Mouse (Mus musculus) forebrain, embryonic 11.5 days (tissue): ENCODE results near the gene Arid1b. TPM values are rescaled to one million over a fixed set of nuclear protein-coding genes. Genes with fewer than 3 reads are reported as not detected.
A peak's percentile ranks its signal among the peaks of the same experiment; 100 is the strongest.

Experiments
- ATAC-seq: fragments of 200-750 bp; cut with Nextera tagmentation; replicated peaks from 2 replicates; pipeline ENCODE4 v1.8.0; 2017; ENCODE audit warnings: moderate TSS enrichment; ENCODE audit not compliant: low FRiP score
- DNase-seq: peaks from one replicate; pipeline ENCODE4 v3.0.0-alpha.2; 2017; ENCODE audit warnings: low spot score
- H3K27ac ChIP-seq: fragments of 300-500 bp; sonication (generic); 2 replicates; pipeline ENCODE4 v1.5.1; 2014; ENCODE audit warnings: low read depth, low read length
- H3K27me3 ChIP-seq: fragments of 300-500 bp; sonication (generic); 2 replicates; pipeline ENCODE4 v1.6.1; 2014; ENCODE audit warnings: mild to moderate bottlenecking, low read length, mixed read lengths; ENCODE audit not compliant: control insufficient read depth, insufficient read depth
- H3K36me3 ChIP-seq: fragments of 300-500 bp; sonication (generic); 2 replicates; pipeline ENCODE4 v1.6.1; 2014; ENCODE audit warnings: mild to moderate bottlenecking, low read length, moderate library complexity, mixed read lengths; ENCODE audit not compliant: control insufficient read depth, insufficient read depth
- H3K4me1 ChIP-seq: fragments of 300-500 bp; sonication (generic); replicated peaks from 2 replicates; pipeline ENCODE4 v1.6.1; 2014; ENCODE audit warnings: low read length, mixed read lengths; ENCODE audit not compliant: control insufficient read depth, insufficient read depth
- H3K4me2 ChIP-seq: fragments of 300-500 bp; sonication (generic); 2 replicates; pipeline ENCODE4 v1.6.1; 2014; ENCODE audit warnings: low read depth, mild to moderate bottlenecking, low read length, moderate library complexity, mixed read lengths; ENCODE audit not compliant: severe bottlenecking
- H3K4me3 ChIP-seq: fragments of 300-500 bp; sonication (generic); 2 replicates; pipeline ENCODE4 v1.5.1; 2014; ENCODE audit warnings: low read depth, low read length
- H3K9ac ChIP-seq: fragments of 300-500 bp; sonication (generic); 2 replicates; pipeline ENCODE4 v1.6.1; 2014; ENCODE audit warnings: low read length
- H3K9me3 ChIP-seq: fragments of 300-500 bp; sonication (generic); 2 replicates; pipeline ENCODE4 v1.6.1; 2016; ENCODE audit warnings: low read length, mixed read lengths; ENCODE audit not compliant: control insufficient read depth
- WGBS: fragments of 180-500 bp; shearing (Covaris S2); extraction: QIAGEN DNeasy Blood & Tissue Kit; methylation state at CpG from one replicate; pipeline ENCODE4 v1.1.7; 2014; 5-methylcytosine and 5-hydroxymethylcytosine counted together
- polyA plus RNA-seq: library from polyadenylated mRNA; unstranded; fragments of >200 nt; fragmentation: Nextera tagmentation; extraction: Ambion mirVana; gene quantifications from 2 replicates; pipeline ENCODE4 v1.2.1, GENCODE M21; 2014

Arid1b gene
- polyA plus RNA-seq, 1 experiment from 2014 or later = 16.3 TPM

- Histone ChIP-seq H3K9me3 (no peaks in the 10 kb centered on the region), H3K4me3 (no peak overlapping the region), H3K4me2 (no peak overlapping the region), H3K27ac (no peak overlapping the region), H3K4me1 (no peaks in the 10 kb centered on the region), H3K27me3 (no peaks in the 10 kb centered on the region), H3K9ac (no peak overlapping the region), H3K36me3 (no peaks in the 10 kb centered on the region)
- 77% methylated on average over 7 of the region's 7 CpGs for WGBS
- ATAC-seq = no peak
- no peak for DNase-seq
These were observed 194.3 kb downstream of the Arid1b start for GRCm38 (mm10) chr17:5188400-5188799.

- H3K9me3 ChIP-seq = no peaks in the 10 kb centered on the region
- no peaks in the 10 kb centered on the region for H3K4me1 ChIP-seq
- H3K4me2 ChIP-seq = peak overlapping the region; percentile 77
- peak; percentile 95 for DNase-seq
- H3K4me3 ChIP-seq = peak overlapping the region; percentile 47
- WGBS = 2% methylated on average over 40 of the region's 40 CpGs
- H3K9ac ChIP-seq = peak overlapping the region; percentile 78
- ATAC-seq = peak; percentile 97
- peak overlapping the region; percentile 97 for H3K27ac ChIP-seq
- no peaks in the 10 kb centered on the region for H3K27me3 ChIP-seq
- H3K36me3 ChIP-seq = no peaks in the 10 kb centered on the region
These were observed 195.6 kb downstream of the Arid1b start for GRCm38 (mm10) chr17:5189551-5190351.

- Histone ChIP-seq H3K4me3 (peak overlapping the region; percentile 47), H3K9me3 (no peaks in the 10 kb centered on the region), H3K4me1 (no peaks in the 10 kb centered on the region), H3K4me2 (peak overlapping the region; percentile 77; the same call in 1 of the 2 replicates), H3K27me3 (no peaks in the 10 kb centered on the region), H3K27ac (peak overlapping the region; percentile 97), H3K9ac (peak overlapping the region; percentile 78), H3K36me3 (no peaks in the 10 kb centered on the region)
- ATAC-seq (no peak), DNase-seq (no peak)
- WGBS = 20% methylated on average over 3 of the region's 3 CpGs
These were observed 196.2 kb downstream of the Arid1b start for GRCm38 (mm10) chr17:5190367-5190766.

- H3K9ac ChIP-seq = no peak overlapping the region
- DNase-seq = no peak
- no peak for ATAC-seq
- H3K4me3 ChIP-seq = no peak overlapping the region
- no peaks in the 10 kb centered on the region for H3K27me3 ChIP-seq
- H3K36me3 ChIP-seq = no peaks in the 10 kb centered on the region
- H3K27ac ChIP-seq = no peak overlapping the region
- no peaks in the 10 kb centered on the region for H3K4me1 ChIP-seq
- 86% methylated on average over 8 of the region's 8 CpGs for WGBS
- no peak overlapping the region for H3K4me2 ChIP-seq
- H3K9me3 ChIP-seq = no peaks in the 10 kb centered on the region
These were observed 200.2 kb downstream of the Arid1b start for GRCm38 (mm10) chr17:5194157-5194916.

GRCm38 (mm10) chr17:5195397-5195796, 201.3 kb downstream of the Arid1b start:
- Histone ChIP-seq H3K9ac (no peak overlapping the region), H3K27ac (no peak overlapping the region), H3K9me3 (no peaks in the 10 kb centered on the region), H3K27me3 (no peaks in the 10 kb centered on the region), H3K36me3 (no peaks in the 10 kb centered on the region), H3K4me2 (no peak overlapping the region), H3K4me1 (no peaks in the 10 kb centered on the region), H3K4me3 (no peak overlapping the region)
- WGBS = 82% methylated on average over 5 of the region's 5 CpGs
- ATAC-seq (no peak), DNase-seq (no peak)

GRCm38 (mm10) chr17:5196005-5196404, 201.9 kb downstream of the Arid1b start:
- no peaks in the 10 kb centered on the region for H3K36me3 ChIP-seq
- WGBS = 91% methylated on average over 10 of the region's 10 CpGs
- H3K4me3 ChIP-seq = no peak overlapping the region
- no peaks in the 10 kb centered on the region for H3K4me1 ChIP-seq
- no peak overlapping the region for H3K9ac ChIP-seq
- ATAC-seq (no peak), DNase-seq (no peak)
- no peak overlapping the region for H3K4me2 ChIP-seq
- H3K9me3 ChIP-seq = no peaks in the 10 kb centered on the region
- no peaks in the 10 kb centered on the region for H3K27me3 ChIP-seq
- H3K27ac ChIP-seq = no peak overlapping the region

GRCm38 (mm10) chr17:5196508-5196907, 202.4 kb downstream of the Arid1b start:
- no peak overlapping the region for H3K9ac ChIP-seq
- no peaks in the 10 kb centered on the region for H3K4me1 ChIP-seq
- 89% methylated on average over 6 of the region's 6 CpGs for WGBS
- H3K9me3 ChIP-seq = no peaks in the 10 kb centered on the region
- no peak overlapping the region for H3K27ac ChIP-seq
- H3K4me3 ChIP-seq = no peak overlapping the region
- ATAC-seq (no peak), DNase-seq (no peak)
- no peaks in the 10 kb centered on the region for H3K27me3 ChIP-seq
- H3K36me3 ChIP-seq = no peaks in the 10 kb centered on the region
- no peak overlapping the region for H3K4me2 ChIP-seq

GRCm38 (mm10) chr17:5197083-5197482, 203.0 kb downstream of the Arid1b start:
- DNase-seq = no peak
- WGBS = 91% methylated on average over 2 of the region's 2 CpGs

More at GRCm38 (mm10) chr17:5197083-5197482, 203.0 kb downstream of the Arid1b start:
- no peak overlapping the region for H3K4me3 ChIP-seq
- no peaks in the 10 kb centered on the region for H3K4me1 ChIP-seq
- H3K4me2 ChIP-seq = no peak overlapping the region
- no peaks in the 10 kb centered on the region for H3K9me3 ChIP-seq
- no peaks in the 10 kb centered on the region for H3K36me3 ChIP-seq
- H3K27ac ChIP-seq = no peak overlapping the region
- H3K27me3 ChIP-seq = no peaks in the 10 kb centered on the region
- no peak overlapping the region for H3K9ac ChIP-seq
- no peak for ATAC-seq
